Mouse (Mus musculus) liver, adult 2 months (tissue): ENCODE data around the gene St8sia6.

Experiments
- CTCF ChIP-seq: fragments of 200-500 bp; IDR thresholded peaks from 2 replicates; pipeline ENCODE4 v1.5.1; 2011; ENCODE audit warnings: low read depth, low read length, control low read depth
- POLR2A ChIP-seq: fragments of 200-500 bp; IDR thresholded peaks from 2 replicates; pipeline ENCODE4 v1.6.1; 2011; ENCODE audit warnings: low read length, control low read depth; ENCODE audit not compliant: insufficient read depth; ENCODE audit errors: extremely low read depth

- no peak for TF ChIP-seq CTCF
- no peak for TF ChIP-seq POLR2A
Observed at GRCm38 (mm10) chr2:13791598-13791997, 2.3 kb downstream of the St8sia6 start.
